In genomic region chr15:25915013-25915412, GRCm38 (mm10) we compare ENCODE assay signal across 8 mouse cellular contexts.
DNase-seq lines count a peak whose midpoint lies in the region; ATAC-seq lines count a peak whose summit lies in the region.

No protein-coding gene starts in this region.

- WGBS in large intestine, adult 2 months, result 30% methylated on average over 10 of the region's 10 CpGs

- ATAC-seq in frontal cortex, adult (ENCODE audit: low TSS enrichment), result 0 out of 2 replicates have a peak, but pooled peaks have one; percentile 6

- no peak for DNase-seq in frontal cortex, adult 2 months (ENCODE audit: extremely low spot score in 1 of 2, low spot score in 1 of 2)
- peak; percentile 44 for DNase-seq in adipocyte (ENCODE audit: low spot score)
- DNase-seq in heart, adult 9 months (ENCODE audit: low spot score in 2 of 2), result peak; percentile 79 to 87
- peak; percentile 74 for DNase-seq in large intestine, adult 2 months (ENCODE audit: low read depth, low spot score)
- DNase-seq in spleen, postnatal 4 days (ENCODE audit: low spot score in 2 of 2), result no peak
- no peak for DNase-seq in layer of hippocampus, adult 9-10 months (ENCODE audit: low spot score)
- DNase-seq in right cerebral cortex, adult 18-20 months, result no peak

Comparison
In these comparisons a context has a peak if more than half of its experiments do, and no peak if none do; other contexts are left out.
1. DNase-seq: peak in adipocyte (single experiment), heart, adult 9 months (2 of 2) and large intestine, adult 2 months (single experiment); none in frontal cortex, adult 2 months (0 of 2), spleen, postnatal 4 days (0 of 2), layer of hippocampus, adult 9-10 months (single experiment) and right cerebral cortex, adult 18-20 months (single experiment).